In the genomic region with DNA sequence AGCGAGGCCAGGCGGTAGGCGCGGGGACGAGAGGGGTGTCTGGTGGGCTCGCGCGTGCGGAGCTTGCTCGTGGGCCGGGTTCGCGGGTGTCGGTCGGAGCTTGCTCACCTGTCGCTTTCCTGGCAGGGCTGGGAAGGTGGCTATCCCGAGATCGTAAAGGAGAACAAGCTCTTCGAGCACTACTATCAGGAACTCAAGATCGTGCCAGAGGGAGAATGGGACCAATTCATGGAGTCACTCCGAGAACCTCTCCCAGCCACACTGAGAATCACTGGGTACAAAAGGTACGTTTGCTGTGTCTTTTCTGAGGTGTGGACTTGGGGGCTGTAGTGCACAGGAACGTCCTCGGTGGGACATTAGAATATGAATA, we compare ENCODE assay signal across 8 mouse cellular contexts. TPM values are rescaled to one million over a fixed set of nuclear protein-coding genes. Genes with fewer than 3 reads are reported as not detected.
A peak's percentile ranks its signal among the peaks of the same experiment; 100 is the strongest.
DNase-seq lines count a peak whose midpoint lies in the region; ATAC-seq and TF ChIP-seq lines count a peak whose summit lies in the region.

No protein-coding gene starts in this region.

- TF ChIP-seq POLR2A in myocyte (IDR thresholded peaks at IDR 0.05; ENCODE audit: insufficient read length, low read depth) = no peak

- under 1% methylated on average over 24 of the region's 24 CpGs for WGBS in hindbrain, embryonic 15.5 days

- peak overlapping the region; percentile 56 for H3ac ChIP-seq in myocyte (ENCODE audit: control insufficient read depth, insufficient read length)

- H3K4me3 ChIP-seq in layer of hippocampus, adult 2 months = peak overlapping the region; percentile 97
- H3K4me3 ChIP-seq in hindbrain, embryonic 15.5 days = peak overlapping the region; percentile 97
- peak overlapping the region; percentile 74 for H3K4me3 ChIP-seq in myocyte

- DNase-seq in layer of hippocampus, adult 2 months (ENCODE audit: low spot score in 2 of 2) = no peak
- DNase-seq in layer of hippocampus, adult 9-10 months (ENCODE audit: low spot score) = no peak
- peak; percentile 8 for DNase-seq in c-Kit-negative CD71-positive TER-119-positive erythroid progenitor cells, embryonic 14.5 days (ENCODE audit: low read depth, low spot score)
- no peak for DNase-seq in gastrocnemius, adult 8-10 months (ENCODE audit: low spot score in 2 of 2)
- DNase-seq in adrenal gland, postnatal 36 days = no peak
- DNase-seq in adrenal gland, postnatal 14 days = no peak

- peaks cover 33% of the 10 kb centered on the region for H3K36me3 ChIP-seq in hindbrain, embryonic 15.5 days
- H3K36me3 ChIP-seq in myocyte (ENCODE audit: control insufficient read depth, insufficient read depth) = peaks cover 24% of the 10 kb centered on the region

- no peak for ATAC-seq in hindbrain, embryonic 15.5 days (ENCODE audit: low FRiP score, low read depth)

- peaks cover 18% of the 10 kb centered on the region for H3K4me1 ChIP-seq in hindbrain, embryonic 15.5 days (replicated peaks)

- H3K9me3 ChIP-seq in hindbrain, embryonic 15.5 days = no peaks in the 10 kb centered on the region

- peak overlapping the region; percentile 99 for H3K27ac ChIP-seq in layer of hippocampus, adult 2 months
- H3K27ac ChIP-seq in hindbrain, embryonic 15.5 days (replicated peaks) = peak overlapping the region; percentile 84

- peak overlapping the region; percentile 71 for H3K9ac ChIP-seq in hindbrain, embryonic 15.5 days

- peak overlapping the region; percentile 96 for H3K4me2 ChIP-seq in hindbrain, embryonic 15.5 days
- peak overlapping the region; percentile 86 for H3K4me2 ChIP-seq in myocyte (ENCODE audit: low read depth)

- no peak for TF ChIP-seq CTCF in layer of hippocampus, adult 2 months (conservative IDR thresholded peaks at IDR 0.05)

- peaks cover 29% of the 10 kb centered on the region for H3K79me2 ChIP-seq in myocyte (ENCODE audit: control insufficient read depth, insufficient read depth)

- H3K27me3 ChIP-seq in hindbrain, embryonic 15.5 days = no peaks in the 10 kb centered on the region
- no peaks in the 10 kb centered on the region for H3K27me3 ChIP-seq in myocyte (ENCODE audit: control insufficient read depth, insufficient read depth, insufficient read length)

TF ChIP-seq in myocyte, 11 proteins besides CTCF, POLR2A, EP300 and RAD21:
- TF ChIP-seq REST (IDR thresholded peaks at IDR 0.05; ENCODE audit: insufficient read depth, insufficient read length) = no peak
- TF ChIP-seq USF1 (IDR thresholded peaks at IDR 0.05; ENCODE audit: low read depth) = no peak
- no peak for TF ChIP-seq TCF3 (IDR thresholded peaks at IDR 0.05; ENCODE audit: insufficient read length, low read depth)
- TF ChIP-seq MAX (IDR thresholded peaks at IDR 0.05; ENCODE audit: low read depth) = no peak
- TF ChIP-seq MYOD1 (IDR thresholded peaks at IDR 0.05; ENCODE audit: control insufficient read depth in 1 of 3, insufficient read length in 2 of 3, low read depth in 2 of 3) = no peak
- TF ChIP-seq SRF (IDR thresholded peaks at IDR 0.05; ENCODE audit: control insufficient read depth, insufficient read length, low read depth) = no peak
- TF ChIP-seq CEBPB (IDR thresholded peaks at IDR 0.05; ENCODE audit: insufficient read depth, poor library complexity, severe bottlenecking) = no peak
- no peak for TF ChIP-seq E2F4 (IDR thresholded peaks at IDR 0.05; ENCODE audit: insufficient read depth)
- TF ChIP-seq POLR2AphosphoS2 (IDR thresholded peaks at IDR 0.05; ENCODE audit: insufficient read length, low read depth) = no peak
- no peak for TF ChIP-seq MYOG (IDR thresholded peaks at IDR 0.05; ENCODE audit: control insufficient read depth in 1 of 3, insufficient read depth in 1 of 3, insufficient read length in 2 of 3, low read depth in 2 of 3)
- no peak for TF ChIP-seq TCF12 (IDR thresholded peaks at IDR 0.05; ENCODE audit: insufficient read depth, poor library complexity, severe bottlenecking)

RNA-seq across cellular contexts. Expression of gene Srd5a1, which starts 0.9 kb away (rescaled TPM):
- total RNA-seq in layer of hippocampus, adult 2 months (2021) = 1 to 10 TPM; 8.2 to 8.6 TPM
- polyA plus RNA-seq in hindbrain, embryonic 15.5 days (2015; fragmentation: Nextera tagmentation; extraction: Ambion mirVana) = 27.9 and 30.8 TPM in 2 replicates
- 2.7 TPM for polyA plus RNA-seq in myocyte (2012; fragmentation: generic; extraction: Trizol)
- total RNA-seq in gastrocnemius, adult 8-10 months (2022) = under 1 TPM in 2 of 4 experiments, not detected in 2; 0.24 to 0.53 TPM
- 10 to 100 TPM in 1 of 2 experiments, 1 to 10 TPM in 1; 8.2 to 23.2 TPM for total RNA-seq in adrenal gland, postnatal 36 days (2021)
- 16.7 and 18.2 TPM in 2 replicates for total RNA-seq in adrenal gland, postnatal 14 days (2021)

Comparison
In these comparisons a context has a peak if more than half of its experiments do, and no peak if none do; other contexts are left out.
1. RNA of gene Srd5a1, which starts 0.9 kb away (total RNA-seq): 8.2 to 23.2 TPM in adrenal gland, postnatal 36 days, 16.7 to 18.2 TPM in adrenal gland, postnatal 14 days and 8.2 to 8.6 TPM in layer of hippocampus, adult 2 months; 0.24 to 0.53 TPM in gastrocnemius, adult 8-10 months; every median in the first group is over 4 times any median in the second.
2. Peak in every context shown above with its lines, with median percentiles within 50 percentile points of each other: H3K4me3 ChIP-seq.